Mouse (Mus musculus): ENCODE measurements around the gene Zscan12.

Zscan12 gene

DNA sequence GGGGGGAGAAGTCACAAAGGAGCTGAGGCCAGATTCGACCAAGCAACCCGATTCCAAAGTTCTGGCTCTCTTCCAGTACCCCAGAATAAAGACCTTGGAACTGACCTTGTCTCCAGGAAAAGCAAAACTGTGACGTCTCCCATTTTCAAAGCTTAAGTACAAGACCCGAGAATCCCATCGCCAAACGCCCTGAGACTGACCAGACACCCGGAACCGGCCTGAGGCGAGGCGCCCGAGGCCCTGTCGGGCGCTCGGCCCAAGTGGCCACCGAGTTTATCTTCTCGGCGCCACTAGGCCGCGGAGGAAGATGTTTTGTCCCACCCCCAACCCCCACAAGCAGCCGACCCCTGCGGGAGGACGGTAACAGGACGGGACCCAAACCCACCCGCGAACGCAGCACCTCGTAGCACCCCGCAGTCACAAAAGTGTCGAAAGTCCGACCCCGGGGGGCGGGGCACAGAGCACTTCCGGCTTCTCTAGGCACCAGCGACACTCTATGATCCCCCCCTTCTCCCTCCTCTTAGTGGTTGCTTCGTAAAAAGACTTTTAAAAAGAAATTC is 39.7 kb downstream of the Zscan12 start, which contains the start of gene Zkscan3:
Gene Zkscan3 (minus strand): TSS at position 469 of the 560 bp plus-strand sequence.
- peak; percentile 72 for DNase-seq (ENCODE audit: low spot score)

DNA sequence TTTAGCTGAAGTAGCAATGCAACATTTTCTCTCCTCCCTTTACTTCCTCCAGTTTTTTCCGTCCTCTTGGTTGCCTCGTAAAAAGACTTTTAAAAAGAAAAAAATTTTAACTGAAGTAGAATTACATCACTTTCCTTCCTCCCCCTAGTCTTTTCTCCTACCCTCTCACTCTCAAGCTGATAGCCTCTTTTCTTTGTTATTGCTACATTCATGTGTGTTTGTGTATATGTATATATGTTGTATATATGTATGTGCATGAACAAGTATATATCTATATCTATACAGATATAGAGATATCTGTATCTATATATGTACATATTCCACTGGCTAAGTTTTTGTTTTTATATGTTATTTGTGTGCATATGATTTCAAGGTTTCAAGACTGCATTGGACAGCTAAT is 40.2 kb downstream of the Zscan12 start:
- no peak for DNase-seq (ENCODE audit: low spot score)

DNA sequence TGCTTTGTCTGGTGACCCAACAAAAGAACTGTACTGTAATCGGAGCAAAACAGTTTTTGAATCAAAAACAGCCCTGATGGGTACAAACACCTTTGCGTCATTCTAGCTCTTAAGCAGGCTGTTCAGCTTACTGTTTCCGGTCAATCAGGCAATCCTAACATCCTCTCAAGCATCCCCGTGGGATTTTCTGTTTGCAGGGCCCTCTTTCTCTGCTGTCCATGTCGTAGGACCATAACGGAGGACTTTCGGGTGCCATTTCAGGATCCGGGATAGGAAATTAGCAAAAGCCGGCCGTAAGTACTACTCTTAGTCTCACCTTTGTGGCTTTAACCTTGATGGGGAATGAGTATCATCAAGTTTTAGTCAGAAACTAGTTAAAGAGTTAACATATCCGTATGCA is 44.7 kb downstream of the Zscan12 start:
- DNase-seq (ENCODE audit: low spot score): no peak

DNA sequence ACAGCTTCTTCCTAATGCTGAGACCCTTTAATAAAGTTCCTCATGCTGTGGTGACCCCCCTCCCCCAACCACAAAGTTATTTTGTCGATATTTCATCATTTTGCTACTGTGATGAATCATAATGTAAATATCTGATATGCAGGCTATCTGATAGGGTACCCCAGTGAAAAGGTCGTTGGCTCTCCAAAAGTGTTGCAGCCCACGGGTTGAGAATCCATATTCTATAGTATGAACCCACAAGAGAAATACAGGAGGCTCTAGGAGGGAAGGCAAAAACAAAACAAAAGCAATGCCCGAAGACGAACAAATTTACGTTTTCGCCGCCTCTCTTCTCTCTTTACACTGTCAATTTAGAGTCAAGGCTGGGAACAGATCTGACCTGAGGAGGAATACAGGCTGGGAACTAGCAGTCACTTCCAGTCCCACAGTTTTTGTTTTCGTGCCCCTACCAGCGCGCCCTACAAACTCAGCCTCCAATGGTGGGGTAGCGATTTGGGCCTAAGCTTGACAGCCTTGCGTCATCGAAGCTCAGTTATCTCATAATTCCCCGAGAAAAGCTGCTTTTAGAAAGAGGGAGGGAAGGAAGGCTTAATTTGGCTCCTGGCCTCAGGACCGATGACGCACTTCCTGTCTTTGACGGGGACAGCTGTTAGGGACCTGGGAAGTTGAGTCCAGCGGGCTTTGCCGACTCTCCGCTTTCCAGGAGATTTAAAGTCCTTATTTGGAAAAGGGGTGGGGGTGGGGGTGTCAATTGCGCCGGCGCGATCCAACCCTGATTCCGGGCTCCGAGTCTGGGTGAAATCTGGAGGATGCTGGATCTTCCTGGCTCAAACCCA is 45.6 kb downstream of the Zscan12 start:
- DNase-seq (ENCODE audit: low spot score): peak; percentile 70

DNA sequence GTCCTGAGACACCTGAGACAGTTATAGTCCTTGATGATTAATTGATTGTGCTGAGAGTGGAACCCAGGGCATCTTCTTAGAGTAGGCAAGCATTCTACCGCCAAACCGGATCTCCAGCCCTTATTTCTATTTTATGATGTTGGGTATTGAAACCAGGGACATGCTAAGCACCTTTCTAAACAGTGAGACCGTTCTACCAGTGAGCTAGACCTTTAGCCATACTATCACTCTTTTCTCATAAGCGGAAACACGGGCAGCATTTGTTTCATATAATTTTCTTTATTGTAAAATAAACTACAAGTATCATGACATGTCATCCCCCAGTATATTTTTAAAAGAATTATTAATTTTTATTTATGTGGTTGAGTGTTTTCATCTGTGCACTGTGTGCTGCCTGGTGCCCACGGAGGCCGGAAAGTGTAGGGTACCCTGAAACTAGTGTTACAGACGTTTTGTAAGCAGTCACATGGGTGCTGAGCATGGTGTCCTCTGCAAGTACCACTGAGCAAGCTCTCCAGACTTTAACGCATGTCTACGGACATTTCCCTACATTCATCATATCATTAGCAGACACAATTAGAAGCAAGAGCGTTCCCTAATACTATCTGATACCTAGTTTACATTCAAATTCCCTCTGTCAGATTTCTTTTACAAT is 46.3 kb downstream of the Zscan12 start:
- DNase-seq (ENCODE audit: low spot score): no peak

DNA sequence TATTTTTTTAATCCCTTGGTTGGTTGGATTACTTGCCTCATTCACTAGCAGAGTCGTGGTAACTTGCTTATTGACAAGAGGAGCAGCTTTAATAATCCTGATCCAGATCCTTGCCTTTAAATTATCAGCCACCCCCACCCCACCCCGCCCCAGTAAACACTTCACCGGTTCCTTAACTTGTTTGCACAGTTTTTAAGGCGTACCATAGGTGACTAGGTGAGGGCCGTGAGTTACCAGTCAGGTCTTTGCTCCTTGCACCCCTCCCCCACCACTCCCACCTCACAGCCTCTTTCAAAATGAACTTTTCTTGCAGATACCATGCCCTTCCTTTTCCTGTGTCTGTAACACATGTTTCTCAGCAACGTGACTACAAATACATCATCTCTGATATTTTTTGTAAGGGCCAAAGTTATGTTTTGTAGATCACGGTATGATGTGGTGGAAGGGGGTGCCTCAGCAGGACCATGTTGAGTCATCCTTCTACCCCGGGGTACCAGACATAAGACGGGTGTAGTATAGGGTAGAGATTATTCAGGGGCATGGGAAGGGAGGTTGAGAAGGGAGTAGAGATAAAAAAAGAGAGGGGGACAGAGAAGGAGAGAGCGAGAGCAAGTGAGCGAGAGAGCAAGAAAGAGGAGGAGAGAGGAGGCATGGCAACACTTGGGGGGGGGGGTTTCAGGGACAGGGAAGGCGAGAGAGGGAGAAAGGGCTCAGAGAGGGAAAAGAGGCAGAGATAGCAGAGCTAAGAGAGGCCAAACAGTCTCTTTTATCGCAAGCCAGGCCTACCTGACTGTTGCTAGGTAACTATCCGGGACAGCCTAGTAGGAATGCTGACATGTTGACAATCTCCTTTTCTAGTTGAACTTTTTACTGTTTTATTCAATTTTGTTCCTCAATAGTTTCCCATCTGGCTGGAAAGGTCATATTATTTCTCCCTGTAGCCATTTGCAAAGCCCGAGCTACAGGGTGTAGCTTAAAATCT is 51.9 kb downstream of the Zscan12 start:
- no peak for DNase-seq (ENCODE audit: low spot score)

DNA sequence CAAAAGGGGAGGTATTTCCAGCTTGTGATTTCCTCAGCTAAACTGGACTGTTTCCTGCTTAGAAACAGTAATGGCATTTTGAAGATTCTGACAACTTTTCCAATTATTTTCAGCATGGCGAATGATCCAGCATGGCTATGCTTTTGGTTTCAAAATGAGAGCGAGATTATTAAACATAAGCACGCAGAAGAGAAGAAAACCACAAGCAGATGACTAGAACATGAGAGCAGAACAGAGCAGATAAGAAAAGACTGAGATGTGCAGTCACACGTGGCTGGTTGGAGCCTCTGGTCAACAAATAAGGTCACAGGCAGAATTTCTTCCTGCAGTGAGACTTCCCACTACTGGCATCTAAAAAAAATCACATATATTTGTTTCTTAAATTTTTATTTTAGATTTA is 52.6 kb downstream of the Zscan12 start:
- no peak for DNase-seq (ENCODE audit: low spot score)

DNA sequence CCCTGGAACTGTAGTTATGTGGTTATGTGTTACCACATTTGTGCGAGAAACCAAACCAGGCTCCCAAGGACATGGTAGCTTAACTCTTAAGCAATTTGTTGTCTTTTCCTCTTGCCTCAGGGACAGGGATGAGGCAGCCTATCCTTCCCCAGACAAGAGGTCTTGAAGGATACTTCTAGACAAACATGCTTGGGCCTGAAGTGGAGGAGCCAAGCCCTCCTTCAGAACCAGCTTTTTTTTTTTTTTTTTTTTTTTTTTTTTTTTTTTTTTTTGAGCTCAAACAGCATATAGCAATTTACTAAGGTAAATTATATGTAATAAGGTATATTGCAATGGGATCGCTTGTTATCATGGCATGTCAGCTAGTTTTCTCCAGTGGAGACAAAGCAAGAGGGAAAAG is 53.1 kb downstream of the Zscan12 start:
- no peak for DNase-seq (ENCODE audit: low spot score)

DNA sequence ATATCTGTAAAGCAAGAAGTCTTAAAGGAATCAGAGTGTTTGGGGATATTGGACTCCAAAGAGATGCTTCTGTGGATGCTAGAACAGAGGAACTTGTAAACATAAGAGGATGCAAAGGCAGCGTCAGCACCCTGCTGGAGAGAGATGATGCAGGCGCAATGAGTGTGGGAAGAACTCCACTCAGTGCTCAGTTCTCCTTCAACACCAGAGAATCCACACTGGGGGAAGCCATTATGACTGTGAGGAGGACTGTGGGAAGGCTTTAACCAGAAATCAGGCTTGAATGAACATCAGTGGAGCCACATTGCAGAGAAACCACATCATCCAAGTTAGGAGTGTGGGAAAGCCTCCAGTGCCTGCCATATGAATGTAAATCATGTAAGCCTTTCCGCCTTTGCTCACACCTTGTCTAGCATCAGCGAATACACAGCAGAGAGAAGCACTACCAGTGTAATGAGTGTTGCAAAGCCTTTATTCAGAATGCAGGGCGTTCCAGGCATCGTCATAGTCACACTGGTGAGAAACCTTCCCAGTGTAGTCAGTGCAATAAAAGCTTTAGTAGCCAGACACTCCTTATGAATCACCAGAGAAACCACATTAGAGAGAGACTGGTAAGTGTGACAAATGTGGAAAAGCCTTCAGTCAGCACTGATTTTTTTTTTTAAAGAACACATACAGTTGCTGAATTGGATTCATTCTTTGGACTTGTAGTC is 54.8 kb downstream of the Zscan12 start:
- DNase-seq (ENCODE audit: low spot score): no peak

DNA sequence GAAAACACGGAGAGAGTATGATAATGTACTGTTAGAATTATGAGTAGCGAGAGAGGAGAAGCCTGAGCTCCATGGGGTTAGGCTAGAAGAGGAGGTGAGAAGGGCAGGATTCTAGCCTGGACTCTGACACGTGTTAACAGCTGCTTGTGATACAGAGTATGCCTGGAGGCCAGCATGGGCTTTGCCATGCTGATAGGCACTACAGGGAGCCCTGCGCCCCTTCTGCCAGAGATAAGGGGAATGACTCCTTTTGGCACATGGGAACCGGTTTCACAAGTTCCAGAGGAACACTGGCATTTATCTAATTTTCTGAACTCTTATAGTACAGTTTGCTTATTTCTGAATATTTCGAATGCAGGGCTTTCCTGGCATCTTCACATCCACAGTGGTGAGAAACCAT is 56.2 kb downstream of the Zscan12 start:
- no peak for DNase-seq (ENCODE audit: low spot score)

Measured in ovary, postnatal 14 days (tissue).